Mouse (Mus musculus): ENCODE measurements around the gene Pdgfb. TPM values are rescaled to one million over a fixed set of nuclear protein-coding genes. Genes with fewer than 3 reads are reported as not detected.

The Pdgfb gene
- polyA plus RNA-seq, 1 experiment from 2014 or later = 3.1 TPM

- WGBS = 44% methylated on average over 14 of the region's 14 CpGs
- H3K4me1 ChIP-seq (replicated peaks; ENCODE audit: control insufficient read depth, insufficient read depth) = peaks cover 3% of the 10 kb centered on the region; the same call in 1 of the 2 replicates
- no peak overlapping the region for H3K9ac ChIP-seq (ENCODE audit: low read length)
- no peak for DNase-seq (ENCODE audit: low spot score)
- no peaks in the 10 kb centered on the region for H3K9me3 ChIP-seq (ENCODE audit: control insufficient read depth, low read length)
- H3K4me2 ChIP-seq (replicated peaks; ENCODE audit: low read depth) = no peak overlapping the region
- H3K27ac ChIP-seq (replicated peaks) = peak overlapping the region; percentile 45
- no peak overlapping the region for H3K4me3 ChIP-seq (ENCODE audit: low read depth, low read length)
- TF ChIP-seq EP300 (optimal IDR thresholded peaks at IDR 0.05) (no peak), CTCF (IDR thresholded peaks at IDR 0.05; ENCODE audit: low read depth) (no peak)
- no peaks in the 10 kb centered on the region for H3K36me3 ChIP-seq (ENCODE audit: control insufficient read depth, insufficient read depth, low read length)
- no peaks in the 10 kb centered on the region for H3K27me3 ChIP-seq (ENCODE audit: control insufficient read depth, insufficient read depth, low read length)
- ATAC-seq (ENCODE audit: low FRiP score, low TSS enrichment) = no peak; the same call in 1 of the 2 replicates
Observed at GRCm38 (mm10) chr15:79951730-79952503, 62.9 kb downstream of the Pdgfb start.

GRCm38 (mm10) chr15:79951226-79951625 is 63.6 kb downstream of the Pdgfb start:
- TF ChIP-seq CTCF (IDR thresholded peaks at IDR 0.05; ENCODE audit: low read depth) (no peak), EP300 (optimal IDR thresholded peaks at IDR 0.05) (no peak)
- no peak for DNase-seq (ENCODE audit: low spot score)
- Histone ChIP-seq H3K27ac (replicated peaks) (peak overlapping the region; percentile 49), H3K4me3 (ENCODE audit: low read depth, low read length) (no peak overlapping the region), H3K4me1 (replicated peaks; ENCODE audit: control insufficient read depth, insufficient read depth) (peaks cover 3% of the 10 kb centered on the region; the same call in 1 of the 2 replicates), H3K36me3 (ENCODE audit: control insufficient read depth, insufficient read depth, low read length) (no peaks in the 10 kb centered on the region), H3K9me3 (ENCODE audit: control insufficient read depth, low read length) (no peaks in the 10 kb centered on the region), H3K9ac (ENCODE audit: low read length) (no peak overlapping the region), H3K4me2 (replicated peaks; ENCODE audit: low read depth) (no peak overlapping the region), H3K27me3 (ENCODE audit: control insufficient read depth, insufficient read depth, low read length) (no peaks in the 10 kb centered on the region)
- ATAC-seq (ENCODE audit: low FRiP score, low TSS enrichment) = no peak
- WGBS = 75% methylated on average over 6 of the region's 6 CpGs

GRCm38 (mm10) chr15:79950250-79951025 is 64.3 kb downstream of the Pdgfb start:
- ATAC-seq (ENCODE audit: low FRiP score, low TSS enrichment) (peak; percentile 49; the same call in 1 of the 2 replicates), DNase-seq (ENCODE audit: low spot score) (peak; percentile 79)
- H3K9ac ChIP-seq (ENCODE audit: low read length) = peak overlapping the region; percentile 47; the same call in 1 of the 2 replicates
- H3K27ac ChIP-seq (replicated peaks) = peak overlapping the region; percentile 49
- peak overlapping the region; percentile 18; the same call in 1 of the 2 replicates for H3K4me3 ChIP-seq (ENCODE audit: low read depth, low read length)
- WGBS = 2% methylated on average over 23 of the region's 24 CpGs
- H3K27me3 ChIP-seq (ENCODE audit: control insufficient read depth, insufficient read depth, low read length) = no peaks in the 10 kb centered on the region
- H3K36me3 ChIP-seq (ENCODE audit: control insufficient read depth, insufficient read depth, low read length) = no peaks in the 10 kb centered on the region
- H3K4me1 ChIP-seq (replicated peaks; ENCODE audit: control insufficient read depth, insufficient read depth) = peaks cover 3% of the 10 kb centered on the region; the same call in 1 of the 2 replicates
- H3K9me3 ChIP-seq (ENCODE audit: control insufficient read depth, low read length) = no peaks in the 10 kb centered on the region
- TF ChIP-seq EP300 (optimal IDR thresholded peaks at IDR 0.05) (no peak), CTCF (IDR thresholded peaks at IDR 0.05; ENCODE audit: low read depth) (peak; percentile 83)
- peak overlapping the region; percentile 53 for H3K4me2 ChIP-seq (replicated peaks; ENCODE audit: low read depth)

- no peak for TF ChIP-seq EP300 (optimal IDR thresholded peaks at IDR 0.05)
- TF ChIP-seq CTCF (IDR thresholded peaks at IDR 0.05; ENCODE audit: low read depth) = peak; percentile 34
- no peaks in the 10 kb centered on the region for H3K9me3 ChIP-seq (ENCODE audit: control insufficient read depth, low read length)
- no peaks in the 10 kb centered on the region for H3K27me3 ChIP-seq (ENCODE audit: control insufficient read depth, insufficient read depth, low read length)
- H3K4me2 ChIP-seq (replicated peaks; ENCODE audit: low read depth) = no peak overlapping the region
- no peak for ATAC-seq (ENCODE audit: low FRiP score, low TSS enrichment)
- DNase-seq (ENCODE audit: low spot score) = no peak
- 51% methylated on average over 6 of the region's 6 CpGs for WGBS
- H3K4me3 ChIP-seq (ENCODE audit: low read depth, low read length) = no peak overlapping the region
- peaks cover 3% of the 10 kb centered on the region; the same call in 1 of the 2 replicates for H3K4me1 ChIP-seq (replicated peaks; ENCODE audit: control insufficient read depth, insufficient read depth)
- H3K27ac ChIP-seq (replicated peaks) = no peak overlapping the region
- H3K36me3 ChIP-seq (ENCODE audit: control insufficient read depth, insufficient read depth, low read length) = no peaks in the 10 kb centered on the region
- no peak overlapping the region for H3K9ac ChIP-seq (ENCODE audit: low read length)
Observed at GRCm38 (mm10) chr15:79947681-79948080, 67.1 kb downstream of the Pdgfb start.

GRCm38 (mm10) chr15:79946790-79947189 is 68.0 kb downstream of the Pdgfb start:
- Histone ChIP-seq H3K9me3 (ENCODE audit: control insufficient read depth, low read length) (no peaks in the 10 kb centered on the region), H3K27me3 (ENCODE audit: control insufficient read depth, insufficient read depth, low read length) (no peaks in the 10 kb centered on the region), H3K4me1 (replicated peaks; ENCODE audit: control insufficient read depth, insufficient read depth) (peaks cover 3% of the 10 kb centered on the region; the same call in 1 of the 2 replicates), H3K36me3 (ENCODE audit: control insufficient read depth, insufficient read depth, low read length) (no peaks in the 10 kb centered on the region), H3K27ac (replicated peaks) (no peak overlapping the region), H3K4me3 (ENCODE audit: low read depth, low read length) (no peak overlapping the region), H3K4me2 (replicated peaks; ENCODE audit: low read depth) (no peak overlapping the region), H3K9ac (ENCODE audit: low read length) (no peak overlapping the region)
- ATAC-seq (ENCODE audit: low FRiP score, low TSS enrichment) (no peak), DNase-seq (ENCODE audit: low spot score) (no peak)
- TF ChIP-seq EP300 (optimal IDR thresholded peaks at IDR 0.05) = no peak
- TF ChIP-seq CTCF (IDR thresholded peaks at IDR 0.05; ENCODE audit: low read depth) = peak; percentile 65
- 64% methylated on average over 9 of the region's 9 CpGs for WGBS
